Mouse (Mus musculus): Measurements from ENCODE around the gene Stra8.

- TF ChIP-seq POLR2A (IDR thresholded peaks at IDR 0.05; ENCODE audit: low read depth, low read length) (no peak), CTCF (IDR thresholded peaks at IDR 0.05; ENCODE audit: extremely low read depth, insufficient read length, insufficient replicate concordance, low read depth, low read length) (no peak)
These were observed 31.6 kb downstream of the Stra8 start for GRCm38 (mm10) chr6:34951518-34951917.

All from small intestine, adult 2 months (tissue).